Mouse (Mus musculus) erythroblast, embryonic 14.5 days (primary cell): ENCODE data around the gene Sdsl.

ENCODE experiments used
- GATA1 ChIP-seq: IDR thresholded peaks from 2 replicates; pipeline ENCODE4 v1.6.1; 2012; ENCODE audit warnings: low read length, inconsistent platforms, mixed read lengths
- TAL1 ChIP-seq: IDR thresholded peaks from 3 replicates; pipeline ENCODE4 v1.6.1; 2012; ENCODE audit warnings: low read length, inconsistent platforms, mixed read lengths

GRCm38 (mm10) chr5:120471538-120471937 is 1.1 kb downstream of the Sdsl start:
- no peak for TF ChIP-seq GATA1
- TF ChIP-seq TAL1, result no peak
